Mouse (Mus musculus): ENCODE data around the gene Plppr1. TPM values are rescaled to one million over a fixed set of nuclear protein-coding genes. Genes with fewer than 3 reads are reported as not detected.

Plppr1 gene
- 7.1 and 8.8 TPM in 2 replicates for polyA plus RNA-seq (2021; fragmentation: Nextera tagmentation)
- long read RNA-seq, experiment 1, transcript Plppr1-201 (8 exons, 3,940 nt), result major isoform, 145 of 168 reads
- long read RNA-seq, experiment 1, partial matches to known transcripts, result 14 of 168 reads
- long read RNA-seq, experiment 1, other reads (novel, unspliced or antisense), result 9 of 168 reads
- long read RNA-seq, experiment 2, transcript Plppr1-201 (8 exons, 3,940 nt), result major isoform, 22 of 32 reads
- long read RNA-seq, experiment 2, partial matches to known transcripts, result 6 of 32 reads
- long read RNA-seq, experiment 2, other reads (novel, unspliced or antisense), result 4 of 32 reads

GRCm38 (mm10) chr4:49059021-49059401 lies at the start of gene Plppr1:
TSS of gene Plppr1 (plus strand) at chr4:49059273.

